Mouse (Mus musculus) cerebellum, adult 2 months (tissue): ENCODE data around the gene Gm10840. TPM values are rescaled to one million over a fixed set of nuclear protein-coding genes. Genes with fewer than 3 reads are reported as not detected.
"Not testable (repeated sequence)": the region's sequence is repeated elsewhere in the genome, so short reads cannot be mapped to it uniquely, and the experiment has no call there.

Experiments
- DNase-seq, 2 experiments: peaks; one replicate each; pipeline ENCODE4 v3.0.0; 2021
- H3K27ac ChIP-seq: fragments of 200-500 bp; 2 replicates; pipeline ENCODE4 v1.5.1; 2012; ENCODE audit warnings: low read length, control low read depth, inconsistent platforms; ENCODE audit not compliant: insufficient read depth
- H3K27me3 ChIP-seq: fragments of 200-500 bp; 2 replicates; pipeline ENCODE4 v1.6.1; 2012; ENCODE audit warnings: inconsistent platforms, mild to moderate bottlenecking, low read length, moderate library complexity; ENCODE audit not compliant: control insufficient read depth, insufficient read depth
- H3K4me1 ChIP-seq: fragments of 200-500 bp; 2 replicates; pipeline ENCODE4 v1.6.1; 2011; ENCODE audit warnings: low read length; ENCODE audit not compliant: control insufficient read depth, insufficient read depth
- H3K4me3 ChIP-seq: fragments of 200-500 bp; replicated peaks from 2 replicates; pipeline ENCODE3; 2011; ENCODE audit warnings: mild to moderate bottlenecking, low read depth, low read length, control low read depth; ENCODE audit not compliant: insufficient read depth
- CTCF ChIP-seq: fragments of 200-500 bp; IDR thresholded peaks from 2 replicates; pipeline ENCODE4 v1.5.1; 2011; ENCODE audit warnings: low read depth, mild to moderate bottlenecking, control low read depth, low read length, moderate library complexity, borderline replicate concordance; ENCODE audit not compliant: insufficient read depth
- POLR2A ChIP-seq: fragments of 200-500 bp; IDR thresholded peaks from 2 replicates; pipeline ENCODE4 v1.6.1; 2011; ENCODE audit warnings: low read length, control low read depth, borderline replicate concordance; ENCODE audit not compliant: insufficient read depth
- WGBS: fragments of 180-500 bp; shearing (Covaris S2); methylation state at CpG from one replicate; pipeline ENCODE4 v1.1.7; 2018; 5-methylcytosine and 5-hydroxymethylcytosine counted together
- polyA plus RNA-seq: library from polyadenylated mRNA; depleted of rRNA; stranded (reverse); fragments of >200 nt; gene quantifications from 2 replicates; pipeline ENCODE4 v1.2.3, GENCODE M21; 2012

Gene Gm10840
- polyA plus RNA-seq, 1 experiment, result not detected

DNA sequence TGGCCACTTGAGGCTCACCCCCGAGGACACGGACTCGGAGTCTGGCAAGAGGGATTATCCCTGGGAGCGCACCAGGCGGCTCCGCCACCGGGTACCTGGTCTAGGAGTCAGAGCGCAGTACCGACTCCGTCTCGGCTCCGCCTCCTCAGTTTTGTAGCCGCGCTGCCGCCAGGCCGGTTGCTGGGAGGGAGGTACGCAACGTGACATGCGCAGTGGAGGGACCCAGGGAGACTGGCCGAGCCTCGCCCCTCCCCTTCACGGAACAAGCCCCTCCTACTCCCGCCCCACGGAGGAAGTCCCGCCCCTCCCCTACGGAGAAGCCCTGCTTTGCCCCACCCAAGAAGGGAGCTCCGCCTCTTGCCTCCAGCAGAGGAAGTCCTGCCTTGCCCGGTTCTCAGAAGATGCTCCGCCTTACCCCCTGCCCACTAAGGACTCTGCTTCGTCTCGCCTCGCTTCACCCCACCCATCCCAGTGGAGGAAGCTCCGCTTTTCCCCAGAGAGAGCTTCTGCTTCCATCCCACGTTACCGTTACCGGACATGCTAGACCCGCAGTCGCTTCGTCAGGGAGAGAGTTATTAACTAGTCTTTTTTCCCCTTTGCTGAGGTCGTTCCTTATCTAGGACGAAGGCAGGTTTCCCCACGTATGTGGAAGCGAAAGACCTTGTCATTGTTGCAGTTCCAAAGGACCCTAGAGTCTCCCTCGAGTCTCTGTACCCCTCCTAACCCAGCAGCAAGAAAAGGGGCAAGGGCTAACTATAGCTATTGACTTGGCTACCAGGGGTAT lies 32.9 kb downstream of the Gm10840 start:
- peak; percentile 97 for DNase-seq
- Histone ChIP-seq H3K27ac (peak overlapping the region; percentile 55), H3K27me3 (no peaks in the 10 kb centered on the region), H3K4me3 (peak overlapping the region; percentile 80), H3K4me1 (peaks cover 2% of the 10 kb centered on the region; the same call in 1 of the 2 replicates)
- under 1% methylated on average over 44 of the region's 44 CpGs for WGBS
- TF ChIP-seq CTCF, result no peak
- TF ChIP-seq POLR2A, result peak; percentile 84; the same call in 1 of the 2 replicates

DNA sequence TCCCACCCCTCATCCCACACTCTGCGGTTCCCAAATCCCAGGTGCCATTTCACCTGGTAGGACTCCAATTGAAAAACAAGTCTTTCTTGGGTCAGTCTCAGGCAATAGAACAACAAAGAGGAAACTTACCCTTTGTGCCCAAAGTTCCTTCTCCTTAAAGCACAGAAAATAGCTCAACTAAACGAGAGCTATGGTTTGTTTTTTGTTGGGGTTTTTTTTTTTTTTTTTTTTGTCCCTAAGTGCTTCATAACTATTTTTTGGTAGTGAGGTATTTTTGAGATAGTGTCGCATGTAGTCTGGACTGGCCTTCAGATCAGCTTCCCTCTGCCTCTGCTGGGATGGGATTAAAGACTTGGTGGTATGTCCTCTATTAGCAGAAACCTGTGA lies 33.5 kb downstream of the Gm10840 start:
- TF ChIP-seq POLR2A (no peak), CTCF (no peak)

DNA sequence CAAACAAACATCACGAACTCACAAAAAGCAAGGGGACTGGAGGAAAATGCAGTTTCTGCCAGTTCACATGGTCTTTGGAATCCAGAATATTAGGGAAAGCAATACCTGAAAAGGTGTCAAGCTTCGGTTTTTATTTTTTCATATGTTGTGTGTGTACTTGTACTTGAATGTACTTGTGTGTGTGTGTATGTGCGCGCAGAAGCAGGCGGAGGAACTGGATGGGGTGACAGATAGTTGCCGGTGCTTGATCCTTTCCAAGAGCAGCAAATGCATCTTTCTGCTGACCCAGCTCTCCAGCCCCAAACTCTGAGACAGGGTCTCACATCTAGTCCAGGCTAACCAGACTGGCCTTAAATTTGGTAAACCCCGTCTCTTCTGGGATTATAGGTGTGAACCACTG lies 34.2 kb downstream of the Gm10840 start:
- H3K4me1 ChIP-seq, result peaks cover 2% of the 10 kb centered on the region; the same call in 1 of the 2 replicates
- H3K4me3 ChIP-seq, result no peak overlapping the region
- no peak overlapping the region for H3K27ac ChIP-seq
- H3K27me3 ChIP-seq, result no peaks in the 10 kb centered on the region
- no peak for TF ChIP-seq CTCF
- no peak for DNase-seq
- 90% methylated on average over 7 of the region's 7 CpGs for WGBS

More for the DNA sequence above, 33.5 kb downstream of the Gm10840 start:
- 37% methylated on average over 3 of the region's 3 CpGs for WGBS
- Histone ChIP-seq H3K27me3 (no peaks in the 10 kb centered on the region), H3K4me1 (peaks cover 2% of the 10 kb centered on the region; the same call in 1 of the 2 replicates), H3K27ac (peak overlapping the region; percentile 23), H3K4me3 (peak overlapping the region; percentile 80)
- DNase-seq, result no peak

DNA sequence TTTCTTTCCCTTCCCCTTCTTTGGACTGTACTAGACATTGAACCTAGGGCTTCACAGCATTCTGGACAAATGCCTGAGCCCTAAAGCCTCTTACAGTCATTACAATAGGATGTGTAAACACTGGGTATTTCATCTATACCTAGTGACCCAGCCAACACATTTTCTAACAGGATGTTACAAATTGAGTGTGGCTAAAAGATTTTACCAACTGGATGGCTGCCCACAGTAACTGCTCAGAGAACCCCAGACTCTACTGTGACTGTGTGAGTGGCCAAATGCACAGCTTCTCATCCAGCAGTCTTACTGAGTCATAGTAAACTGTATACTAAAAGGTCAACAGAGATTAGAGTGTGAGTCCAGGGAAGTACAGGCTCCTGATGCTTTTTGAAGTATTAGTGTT lies 34.7 kb downstream of the Gm10840 start:
- Histone ChIP-seq H3K4me3 (no peak overlapping the region), H3K4me1 (peaks cover 2% of the 10 kb centered on the region; the same call in 1 of the 2 replicates), H3K27me3 (no peaks in the 10 kb centered on the region), H3K27ac (no peak overlapping the region)
- DNase-seq, result no peak
- no peak for TF ChIP-seq POLR2A
- TF ChIP-seq CTCF, result no peak

GRCm38 (mm10) chr11:106198277-106198676 lies 37.6 kb downstream of the Gm10840 start:
- WGBS, result 90% methylated on average over 4 of the region's 4 CpGs
- H3K4me1 ChIP-seq, result no peaks in the 10 kb centered on the region
- no peak overlapping the region for H3K27ac ChIP-seq
- H3K27me3 ChIP-seq, result no peaks in the 10 kb centered on the region
- no peak for DNase-seq
- no peak overlapping the region for H3K4me3 ChIP-seq
- TF ChIP-seq POLR2A (no peak), CTCF (no peak)

GRCm38 (mm10) chr11:106199997-106200396 lies 39.3 kb downstream of the Gm10840 start:
- 94% methylated on average over 7 of the region's 7 CpGs for WGBS
- H3K27ac ChIP-seq, H3K4me3 ChIP-seq, DNase-seq, H3K27me3 ChIP-seq, H3K4me1 ChIP-seq: not testable (repeated sequence)

DNA sequence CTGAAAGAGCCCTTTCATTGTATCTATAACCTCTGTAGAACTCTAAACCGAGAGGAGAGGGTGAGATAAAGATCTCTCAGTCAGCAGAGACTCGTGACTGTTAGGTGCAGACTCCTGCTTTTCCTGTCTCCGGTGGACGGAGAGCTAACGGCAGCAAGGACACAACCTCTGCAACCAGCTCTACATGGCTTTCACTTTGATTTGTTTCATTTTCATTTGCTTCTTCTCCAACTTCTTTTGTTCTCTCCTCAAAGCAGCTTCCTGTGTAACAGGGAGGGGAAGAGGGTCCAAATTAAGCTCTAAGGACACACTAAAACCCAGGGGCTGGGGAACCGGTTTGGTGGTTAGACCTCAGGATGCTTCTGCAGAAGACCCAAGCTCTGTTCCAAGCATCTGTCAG lies 40.1 kb downstream of the Gm10840 start:
- H3K4me3 ChIP-seq, result no peak overlapping the region
- no peaks in the 10 kb centered on the region for H3K4me1 ChIP-seq
- DNase-seq, result no peak
- no peak overlapping the region for H3K27ac ChIP-seq
- H3K27me3 ChIP-seq, result no peaks in the 10 kb centered on the region
- 88% methylated on average over 6 of the region's 6 CpGs for WGBS
- no peak for TF ChIP-seq POLR2A
- TF ChIP-seq CTCF, result no peak

GRCm38 (mm10) chr11:106201337-106202122 lies 40.9 kb downstream of the Gm10840 start:
- no peak overlapping the region for H3K27ac ChIP-seq
- no peaks in the 10 kb centered on the region for H3K27me3 ChIP-seq
- peak in 1 of 2 experiments; percentile 3 for DNase-seq
- H3K4me3 ChIP-seq, result no peak overlapping the region
- WGBS, result 96% methylated on average over 19 of the region's 19 CpGs
- no peak for TF ChIP-seq POLR2A
- TF ChIP-seq CTCF, result no peak
- H3K4me1 ChIP-seq, result no peaks in the 10 kb centered on the region
